Mouse (Mus musculus) frontal cortex, adult 2 months (tissue): ENCODE measurements at regions not wholly inside any gene's neighbourhood (a gene's known extent, or its start where the extent isn't known, plus 50 kb on each side); places are given as distances from the start of the nearest gene placed in this dataset.

Experiments used
- DNase-seq, 2 experiments: peaks; one replicate each; pipeline ENCODE4 v3.0.0; 2022; ENCODE audit warnings: low spot score in 1 of 2; ENCODE audit errors: extremely low spot score in 1 of 2

GRCm38 (mm10) chr1:119265192-119265891 is 156.7 kb downstream of the Inhbb start:
- DNase-seq, result no peak

DNA sequence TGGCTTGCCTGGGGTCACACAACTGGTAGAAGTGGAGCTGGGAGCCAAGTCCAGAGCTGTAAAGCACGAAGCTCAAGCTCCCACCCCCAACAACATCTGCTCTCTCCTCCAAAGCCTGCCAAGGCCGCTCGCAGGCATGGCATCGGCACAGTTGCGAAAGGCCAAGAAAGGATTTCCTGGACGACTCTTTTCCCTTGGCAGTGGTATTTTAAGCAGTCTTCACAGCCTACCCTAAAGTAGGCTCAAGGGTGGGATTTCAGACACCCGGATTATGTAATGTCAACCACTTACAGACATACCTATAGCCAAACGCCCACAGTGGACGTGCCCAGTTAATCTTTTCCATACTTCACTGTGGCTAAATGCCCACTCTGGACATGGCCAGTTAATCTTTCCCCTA is 162.6 kb downstream of the Inhbb start:
- DNase-seq, result peak; percentile 5 to 34

DNA sequence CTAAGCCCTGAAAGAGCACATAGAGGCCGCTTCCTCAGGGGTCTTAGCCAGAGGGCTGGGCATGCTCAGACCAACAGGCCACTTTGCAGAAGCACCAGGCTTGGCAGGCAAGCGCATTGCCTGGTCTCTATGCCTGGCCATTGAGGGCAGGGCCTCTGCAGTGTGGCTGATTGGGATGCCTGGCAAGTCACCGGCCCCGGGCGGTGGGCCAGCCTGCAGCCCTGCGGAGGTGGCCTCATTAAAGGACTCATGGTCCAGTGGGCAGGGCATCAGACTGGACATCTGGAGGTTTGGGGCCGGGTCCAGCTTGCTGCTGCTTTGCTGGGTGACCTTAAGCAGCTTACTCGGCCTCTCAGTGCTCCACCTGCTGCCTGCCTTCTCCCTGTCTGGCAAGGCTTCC is 165.3 kb downstream of the Inhbb start:
- DNase-seq, result peak; percentile 59 to 79

DNA sequence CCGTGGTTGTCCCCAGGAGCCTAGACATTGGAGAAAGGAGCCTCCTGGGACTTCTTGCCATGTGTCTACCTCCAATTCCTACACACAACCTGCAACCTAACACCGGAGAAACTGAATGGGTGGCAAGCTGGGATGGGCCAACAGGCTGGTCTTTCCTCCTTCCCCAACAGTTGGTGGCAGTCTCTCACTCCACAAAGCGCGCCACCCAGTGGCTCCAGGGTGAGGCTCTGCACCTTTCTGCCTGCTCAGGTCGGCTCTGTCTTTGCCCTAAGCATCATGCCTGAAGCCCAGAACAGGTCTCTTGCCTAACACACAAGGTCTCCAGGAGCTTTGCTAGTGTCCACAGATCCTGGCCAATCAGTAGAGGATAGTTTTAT is 166.0 kb downstream of the Inhbb start:
- DNase-seq, result no peak

DNA sequence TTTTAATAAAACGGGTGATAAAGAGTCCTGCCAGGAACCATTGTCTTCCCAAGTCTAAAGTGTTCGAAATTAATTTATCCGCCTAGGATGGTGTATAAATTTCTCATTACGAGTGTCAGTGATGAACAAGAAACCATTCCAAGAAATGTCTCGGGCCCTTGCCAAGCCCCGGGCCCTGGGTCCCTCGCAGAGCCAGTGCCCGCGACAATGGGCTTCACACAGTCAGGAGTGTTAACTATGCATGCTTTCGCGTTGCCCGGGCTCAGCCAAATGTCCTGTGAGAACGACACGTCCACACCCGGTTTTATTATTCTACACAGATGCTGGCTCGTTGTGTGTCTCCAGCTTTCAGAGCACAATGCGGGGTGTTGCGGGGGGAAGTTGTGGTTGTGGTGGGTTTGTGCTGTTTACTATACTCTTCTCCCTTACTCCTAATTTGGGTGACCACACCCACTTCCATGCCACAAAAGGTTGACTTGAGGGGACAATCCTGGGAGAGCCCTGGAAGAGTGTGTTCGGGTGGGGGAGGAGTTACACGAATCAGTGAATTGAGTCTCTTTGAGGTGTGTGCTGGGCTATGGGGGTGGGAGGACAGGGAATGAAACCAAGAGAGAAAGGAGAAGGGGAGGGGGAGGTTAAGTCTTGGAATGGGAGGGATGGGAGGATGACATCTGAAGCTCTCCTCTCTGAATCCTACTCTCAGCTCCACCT is 166.5 kb downstream of the Inhbb start:
- peak in 1 of 2 experiments; percentile 22 for DNase-seq

DNA sequence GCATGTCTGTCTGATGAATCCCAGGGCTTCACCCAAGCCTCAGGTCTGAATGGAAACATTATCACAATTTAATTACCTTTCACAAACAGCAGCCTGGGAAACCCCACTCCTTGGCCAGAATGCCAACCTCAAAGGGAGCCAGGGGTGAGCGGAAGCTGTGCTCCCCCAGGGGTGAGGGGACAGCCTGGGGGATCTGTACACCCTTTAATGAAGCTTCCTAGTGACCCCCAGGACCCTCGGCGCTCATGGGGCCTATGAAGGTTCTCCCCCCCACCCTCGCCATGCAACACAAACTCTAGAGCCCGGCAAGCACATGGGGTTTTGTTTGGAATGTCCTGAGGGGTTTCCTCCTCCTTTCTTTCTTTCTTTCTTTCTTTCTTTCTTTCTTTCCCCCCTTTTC is 167.1 kb downstream of the Inhbb start:
- DNase-seq, result no peak

- no peak for DNase-seq
These were observed 168.6 kb downstream of the Inhbb start for GRCm38 (mm10) chr1:119253371-119253851.

DNA sequence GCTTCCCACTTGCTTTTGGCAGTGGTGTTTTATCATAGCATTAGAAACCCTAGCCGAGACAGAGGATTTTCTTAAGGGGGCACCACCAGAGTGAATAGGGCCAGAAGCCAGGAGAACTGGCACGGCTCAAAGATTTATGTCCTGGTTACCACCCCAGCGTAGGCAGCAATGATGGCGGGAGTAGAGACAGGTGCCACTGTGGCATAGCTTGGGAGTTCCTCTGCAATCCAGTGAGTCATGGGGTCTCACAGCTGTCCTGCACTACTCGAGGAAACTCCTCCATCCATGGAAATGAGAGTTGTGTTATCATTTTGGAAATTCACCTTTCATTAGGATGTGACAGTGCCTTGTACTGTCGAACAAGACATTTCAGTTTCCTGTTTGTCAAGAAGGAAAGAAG is 169.6 kb downstream of the Inhbb start:
- no peak for DNase-seq

GRCm38 (mm10) chr1:119251741-119252140 is 170.3 kb downstream of the Inhbb start:
- no peak for DNase-seq

DNA sequence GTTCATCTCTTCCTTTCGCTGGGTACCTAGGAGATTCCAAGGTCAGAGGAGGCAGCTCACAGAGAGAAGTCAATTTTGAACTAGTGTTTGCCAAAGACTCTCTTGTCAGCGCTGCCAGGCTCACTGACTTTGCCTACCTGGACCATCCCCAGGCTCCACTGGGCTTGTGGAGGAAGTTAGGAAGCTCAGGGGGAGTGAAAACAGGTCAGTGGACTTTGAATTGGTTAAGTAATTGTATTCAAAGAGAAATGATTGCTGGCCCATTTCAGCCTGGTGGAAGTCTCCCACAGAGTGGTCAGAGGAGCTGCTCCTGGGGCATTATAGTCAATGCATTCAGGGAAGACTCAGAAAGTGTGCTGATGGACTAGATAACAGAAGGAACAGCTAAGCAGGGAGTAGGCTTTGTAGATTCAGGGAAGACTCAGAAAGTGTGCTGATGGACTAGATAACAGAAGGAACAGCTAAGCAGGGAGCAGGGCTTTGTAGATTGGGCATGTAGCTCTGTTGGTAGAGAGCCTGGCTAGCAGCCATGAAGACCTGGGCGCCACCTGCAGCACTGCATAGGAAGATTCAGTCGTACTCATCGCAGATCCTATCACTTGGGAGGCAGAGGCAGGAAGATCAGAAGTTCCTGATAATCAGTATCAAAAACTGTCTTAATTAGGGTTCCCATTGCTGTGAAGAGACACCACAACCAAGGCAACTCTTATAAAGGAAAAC is 173.1 kb downstream of the Inhbb start:
- no peak for DNase-seq

- no peak for DNase-seq
These were observed 174.9 kb downstream of the Inhbb start for GRCm38 (mm10) chr1:119247117-119247516.

DNA sequence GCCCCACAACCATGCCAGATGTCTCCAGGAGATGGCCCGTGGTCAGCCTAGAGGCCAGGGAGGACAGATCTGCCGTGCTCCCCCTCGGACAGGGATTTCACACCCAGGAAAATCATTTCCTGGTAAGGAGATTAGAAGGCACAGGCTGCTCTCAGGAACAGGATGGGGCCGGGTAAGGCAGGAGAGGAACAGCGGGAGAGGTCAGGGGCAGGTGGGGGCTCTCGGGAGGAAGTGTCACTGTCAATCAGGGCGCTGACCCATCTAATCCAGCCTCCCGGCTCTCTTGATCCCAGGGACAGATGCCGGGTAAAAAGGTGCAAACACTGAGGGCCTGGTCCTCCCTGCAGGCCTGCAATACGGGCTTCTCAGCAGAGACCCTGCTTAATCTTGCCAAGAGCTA is 183.6 kb downstream of the Inhbb start:
- no peak for DNase-seq

GRCm38 (mm10) chr1:119236787-119237186 is 183.4 kb upstream of the Gli2 start:
- no peak for DNase-seq

DNA sequence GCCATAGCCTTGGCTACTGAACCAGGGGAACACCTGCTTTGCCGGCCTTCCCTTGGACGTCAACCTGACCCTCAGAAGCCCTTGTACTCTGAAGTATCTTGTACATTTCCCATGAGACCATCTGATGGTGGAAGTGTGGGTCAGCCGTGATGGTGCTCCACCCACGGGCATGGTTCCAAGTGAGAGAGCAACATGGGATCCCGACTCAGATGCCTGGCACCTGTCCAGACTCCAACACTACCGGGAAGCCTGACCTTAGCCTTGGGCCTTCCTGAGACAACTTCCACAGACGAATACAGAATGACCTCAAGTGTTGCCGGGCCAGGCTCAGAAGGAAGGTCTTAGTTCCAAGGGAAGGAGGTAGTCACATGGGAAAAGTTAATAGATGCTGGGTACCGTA is 181.0 kb upstream of the Gli2 start:
- DNase-seq, result no peak

DNA sequence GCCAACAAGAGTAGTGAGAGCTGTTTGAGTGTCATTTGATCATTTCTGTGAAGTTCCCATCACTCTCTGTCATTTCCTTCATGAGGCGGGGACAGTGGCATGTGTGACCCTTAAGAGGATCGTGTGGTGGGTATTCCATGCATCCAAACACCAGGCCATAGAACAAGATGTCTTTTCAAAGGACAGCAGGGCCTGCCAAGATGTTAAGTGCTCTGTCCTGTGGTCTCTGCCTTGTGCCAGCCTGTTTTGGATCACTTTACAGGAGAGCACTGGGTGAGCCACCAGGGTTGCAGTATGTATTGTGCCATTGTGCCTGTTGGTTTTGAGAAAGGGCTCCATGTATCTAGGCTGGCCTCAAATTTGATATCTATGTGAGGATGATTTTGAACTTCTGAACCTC is 173.6 kb upstream of the Gli2 start:
- DNase-seq, result no peak

GRCm38 (mm10) chr1:119223876-119224275 is 170.5 kb upstream of the Gli2 start:
- no peak for DNase-seq

- DNase-seq, result peak; percentile 13 to 47
These were observed 168.5 kb upstream of the Gli2 start for GRCm38 (mm10) chr1:119221901-119222300.

DNA sequence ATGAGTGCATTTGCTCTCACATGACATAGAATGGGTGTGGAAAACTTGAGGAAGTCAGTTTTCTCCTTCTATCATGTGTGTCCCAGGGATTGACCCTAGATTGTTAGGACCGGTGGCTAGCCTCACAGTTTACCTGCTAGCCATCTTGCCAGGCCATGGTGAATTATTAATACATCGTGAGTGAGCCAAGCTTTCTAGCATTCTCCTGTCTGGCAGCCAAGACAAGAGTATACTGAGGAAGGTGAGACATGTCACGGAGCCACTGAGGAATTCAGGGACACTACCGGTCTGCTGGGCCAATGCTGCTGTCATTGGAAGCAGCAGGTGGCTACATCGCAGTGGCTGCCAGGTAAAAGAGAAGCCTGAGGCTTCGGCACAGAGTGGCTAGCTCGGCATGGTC is 167.6 kb upstream of the Gli2 start:
- DNase-seq, result no peak

GRCm38 (mm10) chr1:119219817-119220216 is 166.4 kb upstream of the Gli2 start:
- DNase-seq, result no peak

- no peak for DNase-seq
These were observed 164.0 kb upstream of the Gli2 start for GRCm38 (mm10) chr1:119217387-119217786.

DNA sequence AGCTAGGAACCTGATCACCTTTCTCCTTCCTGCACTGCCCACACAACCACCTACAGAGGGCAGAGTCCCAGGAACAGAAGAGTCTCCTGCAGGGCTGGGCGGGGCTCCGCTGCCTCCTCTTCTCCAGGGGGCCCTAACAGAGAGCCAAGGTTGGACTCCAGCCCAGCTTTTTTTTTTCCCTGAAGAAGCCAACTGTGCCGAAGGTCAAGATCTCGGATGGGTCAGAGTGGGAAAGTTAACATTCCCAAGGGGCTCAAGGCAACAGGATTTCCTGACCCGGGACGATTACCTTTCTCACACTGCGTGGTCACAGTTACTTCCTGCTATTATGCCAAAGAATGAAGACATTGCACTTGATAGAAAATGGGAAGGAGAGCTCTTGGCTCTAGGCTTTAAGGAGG is 156.2 kb upstream of the Gli2 start:
- no peak for DNase-seq

DNA sequence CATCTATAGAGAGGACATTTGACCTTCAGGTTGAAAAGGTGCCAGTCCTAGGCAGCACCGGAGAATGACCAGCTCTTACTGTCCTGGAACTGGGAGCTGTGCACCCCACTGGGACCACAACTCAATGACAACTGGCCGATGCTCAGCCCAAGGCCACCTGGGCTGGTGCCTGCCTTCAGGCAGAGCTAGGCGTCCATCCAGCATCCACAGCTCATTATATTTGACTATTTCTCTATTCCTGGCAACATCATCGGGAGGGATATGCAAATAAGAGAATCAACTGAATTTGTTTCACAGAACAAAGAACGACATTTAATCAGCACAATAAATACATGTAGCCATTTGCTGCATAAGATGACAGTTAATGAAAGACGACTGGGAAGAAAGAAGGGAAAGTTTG is 149.0 kb upstream of the Gli2 start:
- DNase-seq, result no peak
